Mouse (Mus musculus) heart, adult 11 months (tissue): ENCODE results near the gene Tasp1.

Experiments used
- DNase-seq: peaks from one replicate; pipeline ENCODE4 v3.0.0; 2022

Gene Tasp1

DNA sequence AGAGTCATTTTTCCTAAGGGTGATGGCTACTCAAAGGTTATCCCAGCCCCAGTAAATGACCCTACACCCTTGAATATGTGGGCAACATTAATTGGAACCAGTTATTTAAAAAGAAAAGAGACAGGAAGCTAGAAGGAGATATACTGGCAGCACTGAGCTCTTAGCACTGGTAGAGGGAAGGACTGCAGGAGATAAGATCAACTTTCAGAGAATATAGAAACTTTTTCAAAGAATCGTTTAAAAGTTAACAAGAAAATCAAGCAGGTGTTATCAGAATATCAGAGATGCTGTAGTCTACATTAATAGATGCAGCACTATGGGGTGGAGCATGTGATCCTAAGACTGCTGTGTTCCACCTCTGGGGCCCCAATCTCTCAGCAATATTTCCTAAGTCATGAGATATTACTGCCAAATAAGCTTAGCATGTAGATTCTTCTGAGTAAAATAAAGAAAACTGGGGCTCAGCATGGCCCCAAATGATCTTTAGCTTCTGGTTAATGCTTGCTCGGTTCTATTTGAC is 14.9 kb downstream of the Tasp1 start:
- no peak for DNase-seq

DNA sequence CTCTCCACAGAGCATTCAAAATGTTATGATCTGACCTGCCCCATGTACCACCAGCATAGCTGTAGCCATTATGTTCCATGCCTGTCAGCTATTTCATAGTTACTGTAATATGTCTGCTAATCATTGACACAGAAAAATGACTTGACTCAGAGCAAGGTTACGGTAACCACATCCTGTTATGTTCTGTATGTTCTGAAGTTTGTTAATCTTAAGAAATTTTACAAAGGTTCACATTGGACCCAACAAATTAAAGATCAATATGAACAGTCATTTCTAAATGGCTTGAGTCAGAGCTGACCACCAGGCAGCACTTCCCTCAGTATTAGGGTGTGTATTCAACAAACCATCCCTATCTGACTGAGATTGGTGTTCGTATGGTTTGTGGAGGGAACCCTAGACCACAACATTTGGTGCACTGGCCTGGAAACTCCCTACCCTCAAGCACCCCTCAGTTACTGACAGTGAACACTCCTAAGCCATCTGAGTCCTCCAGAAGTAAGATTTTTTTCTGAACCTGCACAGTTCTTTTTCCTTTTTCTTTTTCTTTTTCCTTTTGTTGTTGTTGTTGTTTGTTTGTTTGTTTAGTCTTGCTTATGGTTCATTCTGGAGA is 24.0 kb downstream of the Tasp1 start:
- no peak for DNase-seq

DNA sequence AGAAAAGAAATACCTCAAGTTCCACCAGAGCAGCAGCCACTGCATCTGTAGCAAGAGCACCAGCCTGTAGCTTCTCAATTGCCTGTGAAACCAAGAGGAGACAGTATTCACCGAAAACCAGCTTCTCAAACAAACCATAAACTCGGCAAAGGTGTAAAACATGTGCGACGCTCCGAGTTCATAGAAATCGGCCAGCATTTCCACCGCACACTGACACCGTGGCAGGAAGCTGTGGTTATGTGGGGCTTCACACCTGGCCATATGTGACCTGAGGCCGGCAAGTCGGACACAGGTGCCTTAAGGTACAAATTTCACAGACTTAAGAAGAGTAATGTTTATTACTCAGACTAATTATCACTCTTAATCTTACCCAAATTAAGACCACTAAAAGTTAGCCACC is 24.5 kb downstream of the Tasp1 start:
- no peak for DNase-seq

DNA sequence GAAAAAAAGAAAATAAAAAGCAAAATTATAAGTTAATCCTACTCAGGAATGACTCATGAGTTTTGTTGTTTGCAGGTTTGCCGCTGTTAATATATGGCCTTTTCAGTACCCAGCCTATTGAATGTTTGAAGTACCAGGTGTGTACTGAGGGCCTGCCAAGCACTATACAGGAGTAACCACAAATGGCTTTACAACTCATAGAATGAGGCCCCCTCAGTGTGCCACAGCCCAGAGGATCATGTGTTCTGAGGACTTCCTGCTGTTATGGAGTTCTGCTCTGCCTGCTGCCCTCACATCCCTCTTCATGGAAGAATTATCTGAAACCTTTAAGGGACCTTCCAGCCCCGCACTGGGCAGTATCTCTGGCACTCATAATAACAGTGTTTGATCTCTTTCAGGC is 29.1 kb downstream of the Tasp1 start:
- DNase-seq, result no peak

DNA sequence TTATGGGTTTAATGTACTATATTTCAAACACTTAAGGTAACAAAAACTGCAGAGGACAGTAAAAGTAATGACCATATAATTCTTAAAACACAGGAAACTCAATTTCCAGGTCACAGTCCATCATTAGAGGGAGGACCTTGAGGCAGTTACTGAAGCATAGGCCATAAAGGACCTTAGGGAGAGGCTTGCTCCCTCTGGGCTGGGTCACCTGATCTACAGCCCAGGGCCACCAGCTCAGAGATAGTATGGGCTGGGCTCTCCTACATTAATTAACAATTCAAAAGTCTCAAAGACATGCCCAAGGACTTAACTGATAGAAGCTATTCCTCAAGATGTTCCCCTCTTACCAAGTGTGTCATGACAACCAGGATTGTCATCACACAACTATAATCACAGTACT is 29.8 kb downstream of the Tasp1 start:
- DNase-seq, result no peak

DNA sequence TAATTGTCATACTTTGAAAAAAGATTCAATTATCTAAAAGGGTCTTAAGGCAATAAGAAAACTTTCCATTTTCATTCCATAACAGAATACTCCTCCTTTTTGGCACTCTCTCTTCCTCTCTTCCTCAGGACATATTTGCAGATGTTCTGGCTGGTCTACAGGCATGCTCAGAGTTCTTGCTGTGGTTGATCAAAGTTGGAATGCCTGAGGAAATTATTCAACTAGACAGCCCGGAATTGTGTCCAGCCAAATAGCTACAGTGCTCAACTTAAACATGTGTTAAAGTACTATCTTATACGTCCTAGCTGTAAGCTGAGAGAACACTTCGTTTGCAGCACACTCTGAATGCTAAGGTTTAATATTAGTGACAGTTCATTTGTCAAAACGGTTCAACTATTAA is 41.7 kb downstream of the Tasp1 start:
- DNase-seq, result no peak

DNA sequence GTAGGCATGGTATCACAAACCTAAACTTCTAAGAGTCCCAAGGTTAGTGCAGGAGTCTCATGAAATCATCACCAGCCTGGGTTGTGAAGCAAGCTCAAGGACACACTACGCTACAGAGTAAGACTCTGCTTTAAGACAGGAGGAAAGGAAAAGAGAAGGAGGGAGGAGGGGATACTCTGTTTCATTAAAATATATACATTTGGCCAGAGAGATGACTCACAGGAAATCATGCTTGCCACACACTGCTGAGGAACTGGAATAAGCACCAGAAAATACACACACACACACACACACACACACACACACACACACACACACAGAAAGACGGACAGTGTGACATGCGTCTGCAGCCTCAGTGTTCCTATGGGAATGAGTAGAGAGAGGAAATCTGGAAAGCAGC is 59.2 kb downstream of the Tasp1 start:
- no peak for DNase-seq

DNA sequence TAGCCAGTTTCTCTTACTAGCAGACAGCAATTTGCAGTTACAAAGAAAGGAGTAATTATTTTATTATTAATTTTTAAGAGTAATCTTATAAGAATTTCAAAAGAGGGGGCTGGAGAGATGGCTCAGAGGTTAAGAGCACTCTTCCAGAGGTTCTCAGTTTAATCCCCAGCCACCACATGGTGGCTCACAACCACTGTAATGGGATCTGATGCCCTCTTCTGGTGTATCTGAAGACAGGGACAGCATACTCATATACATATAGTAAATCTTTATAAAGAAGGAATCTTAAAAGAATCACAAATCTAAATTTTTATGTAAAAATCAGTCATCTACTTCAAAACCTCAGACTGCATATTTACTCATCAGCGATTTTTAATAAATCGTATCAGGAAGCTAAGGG is 68.4 kb downstream of the Tasp1 start:
- no peak for DNase-seq

DNA sequence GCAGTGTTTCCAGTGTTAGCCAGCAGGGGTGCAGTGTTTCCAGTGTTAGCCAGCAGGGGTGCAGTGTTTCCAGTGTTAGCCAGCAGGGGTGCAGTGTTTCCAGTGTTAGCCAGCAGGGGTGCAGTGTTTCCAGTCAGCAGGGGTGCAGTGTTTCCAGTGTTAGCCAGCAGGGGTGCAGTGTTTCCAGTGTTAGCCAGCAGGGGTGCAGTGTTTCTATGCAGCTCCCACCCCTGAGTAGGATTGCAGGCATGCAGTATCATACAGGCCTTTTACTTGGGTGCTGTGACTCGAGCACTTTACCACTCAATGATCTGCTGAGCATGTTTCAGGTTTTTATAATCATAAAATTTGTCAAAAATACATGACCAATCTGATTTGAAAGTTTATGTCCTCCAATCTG is 76.7 kb downstream of the Tasp1 start:
- DNase-seq, result peak; percentile 59

DNA sequence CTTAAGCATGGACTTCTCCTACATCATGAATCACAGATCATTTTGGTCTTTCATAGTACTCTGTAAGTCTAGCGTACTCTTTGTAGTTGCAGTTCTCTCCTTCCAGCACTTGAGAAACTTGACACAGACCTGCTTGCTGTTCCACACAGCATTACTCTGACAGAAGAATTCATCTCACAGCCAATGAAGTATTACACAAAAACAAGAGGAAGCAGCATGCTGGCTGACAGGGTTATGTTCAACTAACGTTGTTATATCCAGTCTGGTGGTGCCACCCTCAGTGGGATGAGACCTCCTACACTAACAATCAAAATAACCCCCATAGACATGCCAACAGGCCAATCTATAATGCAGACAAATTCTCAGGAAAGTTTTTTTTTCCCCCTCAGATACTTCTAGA is 99.2 kb downstream of the Tasp1 start:
- DNase-seq, result no peak

DNA sequence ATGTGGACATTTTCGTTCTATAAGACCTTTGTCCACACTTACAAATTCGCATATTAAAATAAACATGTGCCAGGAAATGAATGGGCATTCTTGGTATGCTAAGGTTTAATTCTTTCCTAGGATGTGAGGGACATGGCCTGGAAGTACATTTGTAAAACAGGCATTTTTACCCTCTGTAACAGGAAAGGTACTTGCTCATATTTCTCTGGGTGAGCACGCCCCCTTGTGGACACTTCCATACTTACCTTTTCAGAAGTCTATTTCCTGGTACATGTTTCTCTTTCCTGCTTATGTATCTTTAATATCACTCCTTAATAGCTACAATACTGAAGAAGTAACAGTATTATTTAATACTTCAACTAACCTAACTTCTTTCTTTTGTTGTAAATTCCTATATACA is 100.3 kb downstream of the Tasp1 start:
- no peak for DNase-seq

DNA sequence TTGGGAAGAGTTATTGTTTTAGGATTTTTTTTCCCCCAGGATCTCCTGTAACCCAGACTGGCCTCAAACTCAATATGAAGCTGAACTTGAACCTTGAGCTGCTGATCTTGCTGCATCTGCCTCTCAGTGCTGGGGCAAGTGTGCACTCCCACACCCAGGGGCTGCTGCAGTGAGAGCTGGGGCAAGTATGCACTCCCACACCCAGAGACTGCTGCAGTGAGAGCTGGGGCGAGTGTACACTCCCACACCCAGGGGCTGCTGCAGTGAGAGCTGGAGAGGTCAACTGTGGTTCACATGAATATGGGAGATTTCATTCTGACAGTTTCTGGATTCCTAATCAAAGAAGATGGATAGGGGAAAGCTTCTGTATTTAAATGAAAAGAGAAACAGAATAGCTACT is 117.8 kb downstream of the Tasp1 start:
- no peak for DNase-seq

DNA sequence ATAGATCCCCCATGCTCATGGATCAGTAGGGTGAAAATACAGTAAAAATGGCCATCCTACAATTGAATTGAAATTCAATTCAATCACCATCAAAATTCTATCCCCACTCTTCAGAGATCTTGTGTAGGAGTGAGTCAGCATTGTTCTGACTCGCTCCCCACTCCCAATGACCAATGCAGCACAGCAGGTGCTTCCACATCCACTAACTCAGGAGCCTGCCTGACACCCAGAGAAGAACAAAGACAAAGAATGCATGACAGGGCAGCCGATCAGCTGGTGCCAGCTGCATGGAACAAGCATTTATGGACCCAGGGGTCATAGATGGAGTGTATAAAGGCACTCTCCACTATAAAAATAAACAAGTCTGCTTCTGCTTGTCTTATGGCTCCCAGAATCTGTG is 129.0 kb downstream of the Tasp1 start:
- DNase-seq, result peak; percentile 68

DNA sequence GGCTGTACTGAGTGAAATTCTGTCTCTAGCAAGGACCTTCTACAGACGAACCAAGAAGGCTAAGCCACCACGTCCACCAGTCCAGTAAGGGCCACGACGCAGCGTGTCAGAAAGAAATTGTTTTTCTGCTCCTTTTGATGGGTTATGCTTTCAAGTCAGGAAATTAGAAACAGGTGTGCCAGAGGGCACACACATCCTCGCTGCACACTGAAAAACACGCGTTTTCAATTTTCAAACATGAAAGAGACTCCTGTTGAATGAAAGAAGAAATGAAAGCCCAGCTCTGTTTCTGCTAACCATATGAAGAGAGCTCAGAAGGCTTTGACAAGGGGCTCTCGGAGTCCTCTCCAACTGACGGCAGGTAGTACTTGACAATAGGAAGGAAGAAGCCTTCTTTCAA is 132.0 kb downstream of the Tasp1 start:
- DNase-seq, result peak; percentile 33

DNA sequence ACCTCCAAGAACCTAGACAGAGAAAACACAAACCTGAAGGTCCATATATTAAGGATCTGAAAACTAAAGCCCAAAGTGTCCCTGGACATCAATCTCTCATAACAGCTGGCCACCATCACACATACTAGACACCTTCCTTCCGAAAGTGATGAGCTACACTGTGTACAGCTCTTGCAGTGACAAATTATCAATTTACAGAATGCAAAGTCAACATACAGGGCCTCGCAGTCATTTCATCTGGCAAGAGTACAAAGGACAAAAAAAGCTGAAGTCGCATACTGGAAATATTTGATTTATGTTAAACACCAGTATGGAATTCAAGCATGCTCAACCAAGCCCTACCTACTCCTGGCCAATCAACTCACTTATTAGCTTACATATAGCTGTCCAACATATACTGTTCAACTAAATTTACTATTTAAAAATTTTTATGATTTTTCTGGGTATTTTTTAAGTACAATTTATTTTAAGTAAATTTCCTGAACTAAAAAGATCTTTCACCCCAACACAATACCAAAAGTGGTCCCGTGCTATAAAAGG is 132.5 kb downstream of the Tasp1 start:
- DNase-seq, result peak; percentile 13

DNA sequence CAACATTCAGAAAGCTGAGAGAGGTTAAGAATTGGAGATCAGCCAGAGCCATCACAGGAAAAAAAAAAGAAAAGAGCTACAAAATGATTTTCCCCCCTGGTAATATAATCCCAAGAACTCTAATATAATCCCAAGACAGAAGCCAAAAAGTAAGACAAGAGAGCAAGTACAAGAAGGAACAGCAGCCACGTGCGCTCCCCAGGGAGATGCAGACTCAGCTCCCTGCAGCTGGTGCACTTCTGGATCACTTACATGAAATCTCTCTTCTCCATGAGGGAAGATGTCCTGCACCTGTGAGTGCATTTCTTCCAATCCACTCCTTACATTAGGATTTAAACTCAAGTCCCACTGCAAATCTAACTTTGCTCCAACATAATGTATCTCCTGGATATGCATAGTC is 134.4 kb downstream of the Tasp1 start:
- peak; percentile 70 for DNase-seq

DNA sequence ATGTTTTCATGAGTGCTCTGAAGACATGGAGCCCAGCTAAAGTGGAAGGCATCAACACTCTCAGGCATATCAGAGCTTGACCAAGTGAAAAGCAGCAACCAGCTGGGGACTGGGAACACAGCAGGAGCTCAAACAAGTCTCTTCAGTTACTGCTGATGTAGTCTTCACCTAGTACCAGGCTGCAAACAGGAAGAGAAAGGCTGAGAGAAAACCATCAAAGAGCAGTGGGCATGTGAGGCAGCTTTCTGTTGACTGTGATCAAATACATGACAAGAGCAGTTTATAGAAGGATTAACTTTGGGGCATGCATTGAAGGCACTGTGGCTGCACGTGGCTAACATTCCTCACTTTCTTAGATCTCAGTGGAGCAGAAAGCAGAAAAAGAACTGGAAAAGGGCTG is 141.7 kb downstream of the Tasp1 start:
- no peak for DNase-seq

DNA sequence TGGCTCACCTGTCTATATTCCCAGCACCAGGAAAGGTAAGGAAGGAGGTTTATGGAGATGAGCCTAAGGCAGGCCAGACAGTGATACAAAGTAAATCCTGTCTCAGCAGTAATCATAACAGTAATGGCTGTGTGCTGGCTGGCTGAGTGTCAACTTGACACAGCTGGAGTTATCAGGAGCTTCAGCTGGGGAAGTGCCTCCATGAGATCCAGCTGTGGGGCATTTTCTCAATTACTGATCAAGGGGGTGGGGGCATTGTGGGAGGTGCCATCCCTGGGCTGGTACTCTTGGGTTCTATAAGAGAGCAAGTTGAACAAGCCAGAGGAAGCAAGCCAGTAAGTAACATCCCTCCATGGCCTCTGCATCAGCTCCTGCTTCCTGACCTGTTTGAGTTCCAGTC is 145.2 kb downstream of the Tasp1 start:
- DNase-seq, result peak; percentile 85

DNA sequence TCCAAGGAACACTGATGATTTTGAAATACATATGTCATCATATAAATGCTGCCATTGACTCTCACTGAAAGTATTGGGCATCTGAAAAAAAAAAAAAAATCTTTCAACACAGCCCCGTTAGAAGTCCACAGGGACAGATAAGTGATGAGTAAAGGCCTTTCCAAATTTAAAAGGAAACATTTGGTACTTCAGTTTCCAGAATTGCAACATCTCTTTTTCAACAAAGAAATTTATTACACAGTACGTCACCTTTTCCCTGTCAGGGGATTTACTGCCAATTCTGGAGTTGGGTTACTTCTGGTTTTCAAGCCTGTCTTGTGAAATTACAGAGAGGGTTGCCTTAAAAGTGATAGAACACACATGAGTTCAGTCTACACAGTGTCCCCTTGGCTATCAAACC is 146.8 kb downstream of the Tasp1 start:
- DNase-seq, result peak; percentile 92

DNA sequence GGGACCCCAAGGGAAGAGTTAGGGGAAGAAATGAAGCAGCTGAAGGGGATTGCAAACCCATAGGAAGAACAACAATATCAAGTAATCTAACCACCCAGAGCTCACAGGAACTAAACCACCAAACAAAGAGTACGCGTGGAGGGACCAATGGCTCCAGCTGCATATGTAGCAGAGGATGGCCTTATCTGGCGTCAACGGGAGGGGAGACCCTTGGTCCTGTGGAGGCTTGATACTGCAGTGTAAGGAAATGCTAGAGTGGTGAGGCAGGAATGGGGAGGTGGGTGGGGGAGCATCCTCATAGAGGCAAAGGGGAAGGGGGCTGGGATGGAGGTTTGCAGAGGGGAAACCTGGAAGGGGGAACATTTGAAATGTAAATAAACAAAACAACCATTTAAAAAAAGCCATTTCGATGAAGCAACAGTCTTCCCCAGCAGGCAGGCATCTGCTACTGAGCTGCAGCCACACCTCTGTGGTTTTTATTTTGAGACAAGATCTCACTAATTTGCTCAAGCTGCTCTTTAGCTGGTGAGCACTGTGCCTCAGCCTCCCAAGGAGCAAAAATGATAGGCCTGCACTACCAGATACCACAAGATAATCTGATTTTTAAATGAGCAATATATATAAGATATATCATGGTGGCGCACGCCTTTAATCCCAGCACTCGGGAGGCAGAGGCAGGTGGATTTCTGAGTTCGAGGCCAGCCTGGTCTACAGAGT is 160.0 kb downstream of the Tasp1 start:
- DNase-seq, result no peak

DNA sequence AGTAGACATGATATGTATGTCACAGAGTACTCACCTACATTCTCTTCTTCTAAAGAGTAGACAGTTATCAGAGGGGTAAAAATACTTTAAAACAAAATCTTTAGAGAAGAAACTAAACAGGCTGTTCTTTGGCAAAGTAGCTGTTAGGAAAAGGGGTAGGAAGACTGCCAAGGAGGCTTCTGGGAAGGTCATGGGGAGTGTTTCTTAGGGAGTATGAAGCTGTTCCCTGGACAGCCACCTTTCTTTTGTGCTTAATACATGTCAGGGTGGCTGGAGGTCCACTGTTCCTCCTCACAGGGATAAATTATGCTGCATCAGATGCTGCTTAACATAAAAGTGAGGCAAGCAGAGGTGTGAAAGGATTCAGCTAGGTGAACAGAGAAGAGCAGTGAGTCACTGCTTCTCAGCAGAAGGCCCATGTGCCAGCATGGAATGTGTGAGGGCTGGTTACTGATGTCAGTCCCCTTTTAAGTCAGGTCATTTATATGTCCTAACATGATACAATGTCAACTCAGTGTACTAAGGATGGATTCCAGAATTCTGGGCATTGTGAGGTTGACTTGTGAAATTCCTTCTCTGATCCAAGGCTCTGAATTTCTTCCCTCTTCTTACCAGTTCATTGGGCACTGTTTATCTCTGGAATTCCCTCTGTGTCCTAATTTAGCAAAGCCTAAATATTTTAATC is 175.1 kb downstream of the Tasp1 start:
- DNase-seq, result peak; percentile 74

DNA sequence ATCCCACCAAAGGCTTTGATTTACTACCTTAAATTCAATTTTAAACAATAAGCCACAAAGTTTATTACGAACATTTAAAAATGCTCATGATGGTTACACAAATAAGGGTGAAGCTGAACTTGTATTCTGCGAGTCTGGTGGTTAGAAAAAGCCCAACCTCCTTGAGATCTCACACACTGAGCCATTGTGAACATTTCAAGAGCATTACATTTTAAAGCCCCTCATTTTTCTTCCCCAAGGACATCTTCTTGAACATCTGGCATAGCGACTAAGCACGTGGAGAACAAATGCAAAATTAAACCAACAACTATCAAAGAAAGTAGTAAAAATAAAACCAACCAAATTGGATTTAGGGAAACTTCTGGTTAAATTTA is 182.4 kb downstream of the Tasp1 start:
- DNase-seq, result no peak

DNA sequence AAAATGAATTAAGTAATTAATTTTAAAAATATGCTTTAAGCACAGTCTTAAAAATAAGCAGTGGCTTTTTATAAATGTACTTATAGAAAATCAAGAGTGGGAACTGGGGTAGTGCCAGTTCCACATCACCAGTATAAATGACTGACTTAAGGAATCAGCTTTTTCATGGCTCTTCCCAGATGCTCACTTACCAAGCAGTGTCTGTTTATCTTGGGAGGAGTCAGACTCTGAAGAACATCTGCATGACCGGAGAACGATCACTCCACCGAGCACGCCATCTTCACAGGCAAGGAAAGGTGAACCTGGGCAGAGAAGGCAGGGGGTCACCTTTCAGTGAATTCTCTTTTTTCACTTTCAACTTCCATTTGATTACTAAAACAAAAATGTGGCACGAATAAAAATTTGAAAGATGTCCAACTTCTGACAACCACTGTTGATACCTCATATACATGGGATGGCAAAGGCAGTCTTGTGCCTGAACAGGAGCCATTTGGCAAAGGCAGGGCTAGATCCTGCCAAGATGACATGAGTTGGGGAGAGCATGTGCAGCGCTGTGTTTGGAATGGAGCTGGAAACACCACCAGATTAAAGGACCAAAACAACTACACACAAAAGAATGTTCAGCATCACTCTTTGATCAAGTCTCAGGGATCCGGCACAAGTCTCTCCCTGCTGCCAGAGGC is 182.9 kb downstream of the Tasp1 start:
- DNase-seq, result no peak
